25 mouse cellular contexts compared by ENCODE assay signal in the genomic region with DNA sequence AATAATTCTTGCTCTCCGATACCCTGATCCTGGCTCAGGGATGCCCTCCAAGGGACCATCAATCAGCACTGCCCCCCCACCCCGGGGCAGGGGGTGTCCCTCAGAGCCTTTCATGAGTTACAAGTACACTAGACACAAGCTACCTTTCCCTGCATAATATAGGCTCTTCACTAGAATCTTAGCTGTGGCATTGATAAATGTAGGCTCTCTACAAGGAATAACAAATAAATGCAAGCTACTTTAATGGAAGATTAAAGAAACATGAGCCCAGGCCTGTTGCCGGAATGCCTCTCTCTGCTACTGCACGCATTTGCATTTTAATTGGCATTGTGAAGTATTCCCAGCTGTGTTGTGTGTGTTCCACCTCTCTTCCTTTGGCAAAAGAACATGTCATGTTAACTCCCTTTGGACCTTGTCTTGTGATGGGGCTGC. TPM values are rescaled to one million over a fixed set of nuclear protein-coding genes. Genes with fewer than 3 reads are reported as not detected.
DNase-seq lines count a peak whose midpoint lies in the region; ATAC-seq lines count a peak whose summit lies in the region.
"Had no signal": no experiment of that assay in that cellular context is flagged by ENCODE, and none has a peak within 500 bp of the region (broad histone marks: within the 10 kb centered on the region; RNA-seq: fewer than 3 reads in every experiment).

No protein-coding gene starts in this region.

- 50% methylated on average over 4 of the region's 4 CpGs for WGBS in midbrain, embryonic 11.5 days
- 59% methylated on average over 4 of the region's 4 CpGs for WGBS in midbrain, embryonic 10.5 days
- 24% methylated on average over 4 of the region's 4 CpGs for WGBS in hindbrain, embryonic 14.5 days
- WGBS in midbrain, embryonic 14.5 days = 21% methylated on average over 4 of the region's 4 CpGs
- WGBS in neural tube, embryonic 15.5 days = 16% methylated on average over 4 of the region's 4 CpGs

- H3K9ac ChIP-seq in midbrain, embryonic 11.5 days (ENCODE audit: low read length) = no peak overlapping the region
- no peak overlapping the region for H3K9ac ChIP-seq in hindbrain, embryonic 14.5 days
- no peak overlapping the region for H3K9ac ChIP-seq in midbrain, embryonic 14.5 days (replicated peaks; ENCODE audit: low read length)
- H3K9ac ChIP-seq in neural tube, embryonic 15.5 days (replicated peaks) = no peak overlapping the region
- H3K9ac ChIP-seq: intestine, embryonic 15.5 days; kidney, embryonic 15.5 days had no signal

- H3K27me3 ChIP-seq in midbrain, embryonic 11.5 days (ENCODE audit: control insufficient read depth, insufficient read depth, low read length) = no peaks in the 10 kb centered on the region
- peaks cover 4% of the 10 kb centered on the region for H3K27me3 ChIP-seq in midbrain, embryonic 10.5 days (ENCODE audit: low read depth, poor library complexity, severe bottlenecking)
- H3K27me3 ChIP-seq in hindbrain, embryonic 14.5 days (ENCODE audit: control insufficient read depth, insufficient read depth, low read length) = no peaks in the 10 kb centered on the region
- H3K27me3 ChIP-seq in midbrain, embryonic 14.5 days (ENCODE audit: control insufficient read depth, insufficient read depth, low read length) = no peaks in the 10 kb centered on the region
- no peaks in the 10 kb centered on the region for H3K27me3 ChIP-seq in neural tube, embryonic 15.5 days (replicated peaks)
- H3K27me3 ChIP-seq: intestine, embryonic 15.5 days; kidney, embryonic 15.5 days had no signal

- H3K36me3 ChIP-seq in midbrain, embryonic 11.5 days (ENCODE audit: control insufficient read depth, insufficient read depth, low read length) = no peaks in the 10 kb centered on the region
- no peaks in the 10 kb centered on the region for H3K36me3 ChIP-seq in midbrain, embryonic 10.5 days
- H3K36me3 ChIP-seq in hindbrain, embryonic 14.5 days (replicated peaks; ENCODE audit: control insufficient read depth, insufficient read depth) = no peaks in the 10 kb centered on the region
- no peaks in the 10 kb centered on the region for H3K36me3 ChIP-seq in midbrain, embryonic 14.5 days (ENCODE audit: control insufficient read depth, insufficient read depth, low read length)
- no peaks in the 10 kb centered on the region for H3K36me3 ChIP-seq in neural tube, embryonic 15.5 days
- H3K36me3 ChIP-seq: intestine, embryonic 15.5 days; kidney, embryonic 15.5 days had no signal

- ATAC-seq in midbrain, embryonic 11.5 days (ENCODE audit: low FRiP score) = peak; percentile 48; the same call in 1 of the 2 replicates
- peak; percentile 73 for ATAC-seq in hindbrain, embryonic 14.5 days (ENCODE audit: low FRiP score)
- peak; percentile 17; the same call in 1 of the 2 replicates for ATAC-seq in midbrain, embryonic 14.5 days (ENCODE audit: low FRiP score, low TSS enrichment)
- peak; percentile 76 for ATAC-seq in neural tube, embryonic 15.5 days (ENCODE audit: low FRiP score)
- ATAC-seq: intestine, embryonic 15.5 days; lung, postnatal 0 days had no signal

- DNase-seq in midbrain, embryonic 11.5 days (ENCODE audit: low spot score, missing footprints) = peak; percentile 75
- DNase-seq in midbrain, embryonic 10.5 days (ENCODE audit: low spot score) = no peak
- DNase-seq in hindbrain, embryonic 14.5 days (ENCODE audit: low spot score) = peak; percentile 57
- DNase-seq in midbrain, embryonic 14.5 days = peak; percentile 75
- DNase-seq in adrenal gland, adult 18-20 months (ENCODE audit: low spot score in 2 of 2) = no peak
- no peak for DNase-seq in layer of hippocampus, adult 18-20 months (ENCODE audit: low spot score in 2 of 2)
- no peak for DNase-seq in cerebellum, postnatal 36 days
- DNase-seq: adrenal gland, postnatal 25 days; cerebellum, adult 18-20 months; gastrocnemius, postnatal 25 days; heart, adult 2 months; heart, postnatal 36 days; liver had no signal

- H3K4me2 ChIP-seq in midbrain, embryonic 11.5 days = no peak overlapping the region
- H3K4me2 ChIP-seq in hindbrain, embryonic 14.5 days (replicated peaks) = no peak overlapping the region
- no peak overlapping the region for H3K4me2 ChIP-seq in midbrain, embryonic 14.5 days (ENCODE audit: low read length)
- no peak overlapping the region for H3K4me2 ChIP-seq in neural tube, embryonic 15.5 days
- H3K4me2 ChIP-seq: intestine, embryonic 15.5 days; kidney, embryonic 15.5 days had no signal

- H3K4me3 ChIP-seq in midbrain, embryonic 11.5 days (ENCODE audit: low read depth, low read length) = no peak overlapping the region
- no peak overlapping the region for H3K4me3 ChIP-seq in midbrain, embryonic 10.5 days
- H3K4me3 ChIP-seq in hindbrain, embryonic 14.5 days (replicated peaks; ENCODE audit: low read length) = no peak overlapping the region
- H3K4me3 ChIP-seq in midbrain, embryonic 14.5 days (replicated peaks; ENCODE audit: low read depth, low read length) = no peak overlapping the region
- H3K4me3 ChIP-seq in neural tube, embryonic 15.5 days (replicated peaks) = no peak overlapping the region
- H3K4me3 ChIP-seq: erythroblast, embryonic 14.5 days; heart, adult 2 months; intestine, embryonic 15.5 days; kidney, embryonic 15.5 days; layer of hippocampus, adult 2 months had no signal

- no peak overlapping the region for H3K27ac ChIP-seq in midbrain, embryonic 11.5 days (ENCODE audit: low read depth, low read length)
- no peak overlapping the region; the same call in 1 of the 2 replicates for H3K27ac ChIP-seq in midbrain, embryonic 10.5 days (replicated peaks)
- peak overlapping the region; percentile 55 for H3K27ac ChIP-seq in hindbrain, embryonic 14.5 days
- H3K27ac ChIP-seq in midbrain, embryonic 14.5 days (replicated peaks; ENCODE audit: low read depth, low read length) = peak overlapping the region; percentile 64
- H3K27ac ChIP-seq in neural tube, embryonic 15.5 days (replicated peaks) = peak overlapping the region; percentile 70
- H3K27ac ChIP-seq: heart, adult 2 months; intestine, embryonic 15.5 days; kidney, embryonic 15.5 days; layer of hippocampus, adult 2 months; stomach, postnatal 0 days had no signal

- H3K9me3 ChIP-seq in midbrain, embryonic 11.5 days (ENCODE audit: control insufficient read depth, low read length) = no peaks in the 10 kb centered on the region
- H3K9me3 ChIP-seq in midbrain, embryonic 10.5 days (replicated peaks) = no peaks in the 10 kb centered on the region
- no peaks in the 10 kb centered on the region for H3K9me3 ChIP-seq in hindbrain, embryonic 14.5 days (ENCODE audit: control insufficient read depth, low read length)
- H3K9me3 ChIP-seq in midbrain, embryonic 14.5 days (ENCODE audit: control insufficient read depth, low read length) = no peaks in the 10 kb centered on the region
- no peaks in the 10 kb centered on the region for H3K9me3 ChIP-seq in neural tube, embryonic 15.5 days (replicated peaks)
- H3K9me3 ChIP-seq: intestine, embryonic 15.5 days; kidney, embryonic 15.5 days had no signal

- H3K4me1 ChIP-seq in midbrain, embryonic 11.5 days (ENCODE audit: control insufficient read depth, insufficient read depth, low read length) = 0 out of 2 replicates have a peak, but pooled peaks cover 5% of the 10 kb centered on the region
- peaks cover 15% of the 10 kb centered on the region for H3K4me1 ChIP-seq in midbrain, embryonic 10.5 days
- H3K4me1 ChIP-seq in hindbrain, embryonic 14.5 days (replicated peaks; ENCODE audit: control insufficient read depth, insufficient read depth, low read length) = peaks cover 15% of the 10 kb centered on the region
- peaks cover 14% of the 10 kb centered on the region for H3K4me1 ChIP-seq in midbrain, embryonic 14.5 days (ENCODE audit: control insufficient read depth, insufficient read depth, low read length)
- H3K4me1 ChIP-seq in neural tube, embryonic 15.5 days = peaks cover 34% of the 10 kb centered on the region
- H3K4me1 ChIP-seq: intestine, embryonic 15.5 days; kidney, embryonic 15.5 days had no signal

RNA-seq across cellular contexts. Expression of a gene that starts 31.3 kb away (rescaled TPM):
- polyA plus RNA-seq in midbrain, embryonic 11.5 days (2014; fragmentation: Nextera tagmentation; extraction: Ambion mirVana) = not detected in 2 replicates
- polyA plus RNA-seq in midbrain, embryonic 10.5 days (2016; fragmentation: Nextera tagmentation; extraction: Ambion mirVana) = not detected in 2 replicates
- 0.20 and 0.23 TPM in 2 replicates for polyA plus RNA-seq in hindbrain, embryonic 14.5 days (2014; fragmentation: Nextera tagmentation; extraction: Ambion mirVana)
- 0.26 TPM in 1 of 2 replicates, not detected in the other for polyA plus RNA-seq in midbrain, embryonic 14.5 days (2014; fragmentation: Nextera tagmentation; extraction: Ambion mirVana)
- 0.87 and 0.89 TPM in 2 replicates for polyA plus RNA-seq in neural tube, embryonic 15.5 days (2015; fragmentation: Nextera tagmentation; extraction: Ambion mirVana)
- not detected for total RNA-seq in adrenal gland, adult 18-20 months (2021)
- total RNA-seq in layer of hippocampus, adult 18-20 months (2021) = under 1 TPM in 1 of 2 experiments, not detected in 1; 0.17 TPM
- total RNA-seq: adrenal gland, postnatal 25 days; gastrocnemius, postnatal 25 days; heart, adult 2 months; heart, postnatal 36 days; left cerebral cortex, postnatal 25 days; MEL had no signal
- polyA plus RNA-seq: embryonic facial prominence, embryonic 11.5 days; erythroblast, embryonic 14.5 days; intestine, embryonic 15.5 days; urinary bladder, adult 2 months had no signal

RNA-seq across cellular contexts. Expression of a gene that starts 39.6 kb away (rescaled TPM):
- polyA plus RNA-seq in midbrain, embryonic 11.5 days (2014; fragmentation: Nextera tagmentation; extraction: Ambion mirVana) = 1.8 and 2.2 TPM in 2 replicates
- polyA plus RNA-seq in midbrain, embryonic 10.5 days (2016; fragmentation: Nextera tagmentation; extraction: Ambion mirVana) = 0.82 and 0.90 TPM in 2 replicates
- polyA plus RNA-seq in hindbrain, embryonic 14.5 days (2014; fragmentation: Nextera tagmentation; extraction: Ambion mirVana) = 2.5 and 3.6 TPM in 2 replicates
- 3.6 and 3.7 TPM in 2 replicates for polyA plus RNA-seq in midbrain, embryonic 14.5 days (2014; fragmentation: Nextera tagmentation; extraction: Ambion mirVana)
- polyA plus RNA-seq in neural tube, embryonic 15.5 days (2015; fragmentation: Nextera tagmentation; extraction: Ambion mirVana) = 2.0 and 2.1 TPM in 2 replicates
- 1 to 10 TPM; 1.2 to 1.7 TPM for total RNA-seq in adrenal gland, adult 18-20 months (2021)
- total RNA-seq in layer of hippocampus, adult 18-20 months (2021) = 10 to 100 TPM; 17.2 to 22.4 TPM
- total RNA-seq: MEL had no signal
- polyA plus RNA-seq: erythroblast, embryonic 14.5 days had no signal

RNA-seq across cellular contexts. Expression of a gene that starts 50.9 kb away (rescaled TPM):
- 0.12 and 0.22 TPM in 2 replicates for polyA plus RNA-seq in midbrain, embryonic 11.5 days (2014; fragmentation: Nextera tagmentation; extraction: Ambion mirVana)
- 0.09 and 0.10 TPM in 2 replicates for polyA plus RNA-seq in midbrain, embryonic 10.5 days (2016; fragmentation: Nextera tagmentation; extraction: Ambion mirVana)
- polyA plus RNA-seq in hindbrain, embryonic 14.5 days (2014; fragmentation: Nextera tagmentation; extraction: Ambion mirVana) = 0.27 TPM in 1 of 2 replicates, not detected in the other
- polyA plus RNA-seq in midbrain, embryonic 14.5 days (2014; fragmentation: Nextera tagmentation; extraction: Ambion mirVana) = 0.12 TPM in 1 of 2 replicates, not detected in the other
- 2.7 and 4.4 TPM in 2 replicates for polyA plus RNA-seq in neural tube, embryonic 15.5 days (2015; fragmentation: Nextera tagmentation; extraction: Ambion mirVana)
- under 1 TPM in 1 of 2 experiments, not detected in 1; 0.16 TPM for total RNA-seq in adrenal gland, adult 18-20 months (2021)
- not detected for total RNA-seq in layer of hippocampus, adult 18-20 months (2021)
- total RNA-seq: adrenal gland, postnatal 25 days; common myeloid progenitor, adult 5-6 weeks; heart, adult 2 months; heart, postnatal 36 days; layer of hippocampus, adult 2 months; MEL had no signal
- polyA plus RNA-seq: erythroblast, embryonic 14.5 days; urinary bladder, adult 2 months had no signal

Comparison
In these comparisons a context has a peak if more than half of its experiments do, and no peak if none do; other contexts are left out.
1. DNase-seq: peak in midbrain, embryonic 11.5 days (single experiment), hindbrain, embryonic 14.5 days (single experiment) and midbrain, embryonic 14.5 days (single experiment); none in midbrain, embryonic 10.5 days (single experiment), adrenal gland, adult 18-20 months (0 of 2), layer of hippocampus, adult 18-20 months (0 of 2) and cerebellum, postnatal 36 days (0 of 2).
2. H3K27ac ChIP-seq: peak in hindbrain, embryonic 14.5 days (single experiment), midbrain, embryonic 14.5 days (single experiment) and neural tube, embryonic 15.5 days (single experiment); none in midbrain, embryonic 11.5 days (single experiment) and midbrain, embryonic 10.5 days (single experiment).
3. ATAC-seq: peak in every context shown above with its lines; median percentile 76 in neural tube, embryonic 15.5 days; 73 in hindbrain, embryonic 14.5 days; 48 in midbrain, embryonic 11.5 days; 17 in midbrain, embryonic 14.5 days.